ENCODE assay signal across 18 mouse cellular contexts in the genomic region with DNA sequence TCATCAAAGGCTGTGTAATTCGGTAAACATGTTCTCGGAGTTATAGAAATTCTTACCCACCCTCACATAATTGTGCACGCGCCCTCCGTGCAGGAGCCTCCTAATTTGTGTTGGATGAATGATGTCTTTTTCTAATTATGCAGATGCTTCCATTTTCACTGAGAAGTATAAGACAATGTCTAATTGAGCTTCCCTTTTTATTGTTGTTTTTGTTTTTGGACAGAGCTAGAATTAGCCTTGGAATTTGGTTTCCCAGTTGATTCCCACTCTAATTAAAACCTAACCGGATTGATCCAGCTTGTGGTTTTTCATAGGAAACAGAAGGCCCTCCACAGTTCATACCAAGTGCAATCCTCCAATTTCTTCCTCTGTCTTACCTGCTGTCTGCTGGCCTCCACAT.
"Had no signal": no experiment of that assay in that cellular context is flagged by ENCODE, and none has a peak within 500 bp of the region (broad histone marks: within the 10 kb centered on the region; RNA-seq: fewer than 3 reads in every experiment).

No protein-coding gene starts in this region.

- H3K4me3 ChIP-seq: midbrain, embryonic 10.5 days; midbrain, embryonic 12.5 days; myocyte; neural tube, embryonic 13.5 days; neural tube, embryonic 15.5 days; stomach, embryonic 15.5 days had no signal

- H3K4me2 ChIP-seq: lung, embryonic 14.5 days; midbrain, embryonic 12.5 days; neural tube, embryonic 13.5 days; neural tube, embryonic 15.5 days; stomach, embryonic 15.5 days had no signal

- H3K4me1 ChIP-seq: midbrain, embryonic 10.5 days; midbrain, embryonic 12.5 days; neural tube, embryonic 13.5 days; neural tube, embryonic 15.5 days; stomach, embryonic 15.5 days had no signal

- DNase-seq: lung, adult 18-20 months; lung, embryonic 14.5 days; lung, postnatal 10 days; lung, postnatal 4 days; midbrain, embryonic 14.5 days; right cerebral cortex, adult 18-20 months; right cerebral cortex, postnatal 14 days; thymus, adult 2 months; thymus, postnatal 25 days; thymus, postnatal 4 days had no signal

- H3K36me3 ChIP-seq: midbrain, embryonic 10.5 days; midbrain, embryonic 12.5 days; neural tube, embryonic 13.5 days; neural tube, embryonic 15.5 days; stomach, embryonic 15.5 days had no signal

- H3K27me3 ChIP-seq: midbrain, embryonic 12.5 days; neural tube, embryonic 13.5 days; neural tube, embryonic 15.5 days; stomach, embryonic 15.5 days had no signal

- H3K9me3 ChIP-seq: midbrain, embryonic 10.5 days; midbrain, embryonic 12.5 days; neural tube, embryonic 13.5 days; neural tube, embryonic 15.5 days; stomach, embryonic 15.5 days had no signal

- ATAC-seq: midbrain, embryonic 16.5 days had no signal

- H3K9ac ChIP-seq: lung, embryonic 14.5 days; midbrain, embryonic 12.5 days; neural tube, embryonic 13.5 days; neural tube, embryonic 15.5 days; stomach, embryonic 15.5 days had no signal

- H3K27ac ChIP-seq: midbrain, embryonic 10.5 days; midbrain, embryonic 12.5 days; neural tube, embryonic 13.5 days; neural tube, embryonic 15.5 days; stomach, embryonic 15.5 days; stomach, postnatal 0 days had no signal
